8 mouse cellular contexts compared by ENCODE assay signal in the genomic region with DNA sequence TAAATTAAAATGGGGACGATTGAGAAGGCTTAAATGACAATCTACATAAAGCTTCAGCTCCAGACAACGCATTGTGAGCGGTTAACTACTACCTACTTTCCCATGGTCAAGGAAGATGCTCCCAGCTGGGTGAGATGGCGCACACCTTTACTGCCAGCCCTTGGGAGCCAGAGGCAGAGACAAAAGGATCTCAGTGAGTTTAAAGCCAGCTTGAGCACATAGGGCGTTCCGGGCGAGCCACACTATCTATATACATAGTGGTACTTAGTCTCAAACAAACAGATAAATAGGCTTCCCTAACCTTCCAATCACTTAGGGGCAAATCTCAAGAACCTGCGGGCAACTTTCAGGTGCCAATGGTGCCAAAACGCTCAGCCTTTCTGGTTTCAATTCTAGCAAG. TPM values are rescaled to one million over a fixed set of nuclear protein-coding genes. Genes with fewer than 3 reads are reported as not detected.
A peak's percentile ranks its signal among the peaks of the same experiment; 100 is the strongest.
DNase-seq lines count a peak whose midpoint lies in the region; ATAC-seq and TF ChIP-seq lines count a peak whose summit lies in the region.

No protein-coding gene starts in this region.

- peak overlapping the region; percentile 65 for H3K4me3 ChIP-seq in lung, postnatal 0 days (ENCODE audit: low read depth, low read length)
- H3K4me3 ChIP-seq in embryonic fibroblast, embryonic 13.5 days (ENCODE audit: insufficient read depth, low read length), result peak overlapping the region; percentile 71
- H3K4me3 ChIP-seq in limb, embryonic 15.5 days, result peak overlapping the region; percentile 63
- peak overlapping the region; percentile 76 for H3K4me3 ChIP-seq in stomach, embryonic 15.5 days (replicated peaks)

- DNase-seq in lung, postnatal 0 days (ENCODE audit: low spot score), result no peak
- no peak for DNase-seq in lung, postnatal 4 days
- no peak for DNase-seq in urinary bladder, postnatal 10 days (ENCODE audit: low spot score)
- no peak for DNase-seq in frontal cortex, postnatal 36 days (ENCODE audit: low spot score in 2 of 2)
- DNase-seq in left cerebral cortex, adult 9 months (ENCODE audit: low spot score in 2 of 2), result no peak

- peak overlapping the region; percentile 77 for H3K9ac ChIP-seq in lung, postnatal 0 days (replicated peaks; ENCODE audit: low read depth)
- H3K9ac ChIP-seq in limb, embryonic 15.5 days, result peak overlapping the region; percentile 65
- peak overlapping the region; percentile 42; the same call in 1 of the 2 replicates for H3K9ac ChIP-seq in stomach, embryonic 15.5 days

- TF ChIP-seq POLR2A in embryonic fibroblast, embryonic 13.5 days (IDR thresholded peaks at IDR 0.05; ENCODE audit: low read depth, low read length), result no peak

- TF ChIP-seq CTCF in lung, postnatal 0 days (IDR thresholded peaks at IDR 0.05), result no peak
- TF ChIP-seq CTCF in embryonic fibroblast, embryonic 13.5 days (IDR thresholded peaks at IDR 0.05; ENCODE audit: borderline replicate concordance, insufficient read depth, low read length), result no peak

- 0 out of 2 replicates have a peak, but pooled peaks have one; percentile 1 for ATAC-seq in lung, postnatal 0 days
- no peak for ATAC-seq in limb, embryonic 15.5 days (ENCODE audit: insufficient number of reproducible peaks, low FRiP score, low TSS enrichment, low read depth)
- no peak for ATAC-seq in stomach, embryonic 15.5 days (ENCODE audit: insufficient read depth, low FRiP score, low read depth)

- TF ChIP-seq EP300 in lung, postnatal 0 days (IDR thresholded peaks at IDR 0.05), result no peak

- H3K36me3 ChIP-seq in lung, postnatal 0 days (ENCODE audit: insufficient read depth, low read length), result no peaks in the 10 kb centered on the region
- H3K36me3 ChIP-seq in limb, embryonic 15.5 days, result peaks cover 8% of the 10 kb centered on the region
- no peaks in the 10 kb centered on the region for H3K36me3 ChIP-seq in stomach, embryonic 15.5 days

- WGBS in lung, postnatal 0 days, result 18% methylated on average over 9 of the region's 9 CpGs
- 16% methylated on average over 9 of the region's 9 CpGs for WGBS in limb, embryonic 15.5 days
- 12% methylated on average over 9 of the region's 9 CpGs for WGBS in stomach, embryonic 15.5 days

- H3K4me1 ChIP-seq in lung, postnatal 0 days (ENCODE audit: insufficient read depth, low read depth, low read length), result peaks cover 7% of the 10 kb centered on the region; the same call in 1 of the 2 replicates
- H3K4me1 ChIP-seq in embryonic fibroblast, embryonic 13.5 days (ENCODE audit: control insufficient read depth, insufficient read depth, low read length), result no peaks in the 10 kb centered on the region
- H3K4me1 ChIP-seq in limb, embryonic 15.5 days, result peaks cover 28% of the 10 kb centered on the region
- peaks cover 15% of the 10 kb centered on the region for H3K4me1 ChIP-seq in stomach, embryonic 15.5 days

- H3K9me3 ChIP-seq in lung, postnatal 0 days (ENCODE audit: low read length), result no peaks in the 10 kb centered on the region
- no peaks in the 10 kb centered on the region for H3K9me3 ChIP-seq in limb, embryonic 15.5 days
- no peaks in the 10 kb centered on the region for H3K9me3 ChIP-seq in stomach, embryonic 15.5 days

- no peaks in the 10 kb centered on the region for H3K27me3 ChIP-seq in lung, postnatal 0 days (replicated peaks; ENCODE audit: insufficient read depth, low read length)
- no peaks in the 10 kb centered on the region for H3K27me3 ChIP-seq in limb, embryonic 15.5 days
- H3K27me3 ChIP-seq in stomach, embryonic 15.5 days (replicated peaks), result no peaks in the 10 kb centered on the region

- peak overlapping the region; percentile 88 for H3K27ac ChIP-seq in lung, postnatal 0 days (ENCODE audit: low read length)
- H3K27ac ChIP-seq in embryonic fibroblast, embryonic 13.5 days (ENCODE audit: insufficient read depth, low read length), result peak overlapping the region; percentile 62; the same call in 1 of the 2 replicates
- H3K27ac ChIP-seq in limb, embryonic 15.5 days, result peak overlapping the region; percentile 87
- peak overlapping the region; percentile 86 for H3K27ac ChIP-seq in stomach, embryonic 15.5 days

- peak overlapping the region; percentile 88 for H3K4me2 ChIP-seq in lung, postnatal 0 days (replicated peaks; ENCODE audit: low read depth, low read length)
- H3K4me2 ChIP-seq in limb, embryonic 15.5 days, result peak overlapping the region; percentile 58
- peak overlapping the region; percentile 73 for H3K4me2 ChIP-seq in stomach, embryonic 15.5 days

RNA-seq across cellular contexts. Expression of a gene that starts 0.7 kb away (rescaled TPM):
- polyA plus RNA-seq in lung, postnatal 0 days (2015; fragmentation: Nextera tagmentation; extraction: Ambion mirVana), result 76.2 and 78.4 TPM in 2 replicates
- polyA plus RNA-seq in embryonic fibroblast, embryonic 13.5 days (2011; ENCODE audit: insufficient read length, low read depth, missing spikeins), result 30.5 and 33.1 TPM in 2 replicates
- polyA plus RNA-seq in limb, embryonic 15.5 days (2015; fragmentation: Nextera tagmentation; extraction: Ambion mirVana), result 75.8 and 83.1 TPM in 2 replicates
- 46.5 and 75.7 TPM in 2 replicates for polyA plus RNA-seq in stomach, embryonic 15.5 days (2015; fragmentation: Nextera tagmentation; extraction: Ambion mirVana)

RNA-seq across cellular contexts. Expression of a gene that starts 15.7 kb away (rescaled TPM):
- polyA plus RNA-seq in lung, postnatal 0 days (2015; fragmentation: Nextera tagmentation; extraction: Ambion mirVana), result 17.4 and 18.0 TPM in 2 replicates
- 72.1 and 79.5 TPM in 2 replicates for polyA plus RNA-seq in embryonic fibroblast, embryonic 13.5 days (2011; ENCODE audit: insufficient read length, low read depth, missing spikeins)
- polyA plus RNA-seq in limb, embryonic 15.5 days (2015; fragmentation: Nextera tagmentation; extraction: Ambion mirVana), result 41.5 and 45.1 TPM in 2 replicates
- 17.2 and 17.3 TPM in 2 replicates for polyA plus RNA-seq in stomach, embryonic 15.5 days (2015; fragmentation: Nextera tagmentation; extraction: Ambion mirVana)

RNA-seq across cellular contexts. Expression of a gene that starts 15.7 kb away (rescaled TPM):
- 37.8 and 38.9 TPM in 2 replicates for polyA plus RNA-seq in lung, postnatal 0 days (2015; fragmentation: Nextera tagmentation; extraction: Ambion mirVana)
- 39.7 and 47.6 TPM in 2 replicates for polyA plus RNA-seq in embryonic fibroblast, embryonic 13.5 days (2011; ENCODE audit: insufficient read length, low read depth, missing spikeins)
- 60.5 and 65.1 TPM in 2 replicates for polyA plus RNA-seq in limb, embryonic 15.5 days (2015; fragmentation: Nextera tagmentation; extraction: Ambion mirVana)
- polyA plus RNA-seq in stomach, embryonic 15.5 days (2015; fragmentation: Nextera tagmentation; extraction: Ambion mirVana), result 68.4 and 77.6 TPM in 2 replicates

RNA-seq across cellular contexts. Expression of a gene that starts 29.6 kb away (rescaled TPM):
- 20.7 and 26.5 TPM in 2 replicates for polyA plus RNA-seq in lung, postnatal 0 days (2015; fragmentation: Nextera tagmentation; extraction: Ambion mirVana)
- 52.2 and 64.0 TPM in 2 replicates for polyA plus RNA-seq in embryonic fibroblast, embryonic 13.5 days (2011; ENCODE audit: insufficient read length, low read depth, missing spikeins)
- polyA plus RNA-seq in limb, embryonic 15.5 days (2015; fragmentation: Nextera tagmentation; extraction: Ambion mirVana), result 31.7 and 34.9 TPM in 2 replicates
- polyA plus RNA-seq in stomach, embryonic 15.5 days (2015; fragmentation: Nextera tagmentation; extraction: Ambion mirVana), result 27.9 and 30.6 TPM in 2 replicates

RNA-seq across cellular contexts. Expression of a gene that starts 55.5 kb away (rescaled TPM):
- polyA plus RNA-seq in lung, postnatal 0 days (2015; fragmentation: Nextera tagmentation; extraction: Ambion mirVana), result 8.7 and 9.0 TPM in 2 replicates
- 17.7 and 23.3 TPM in 2 replicates for polyA plus RNA-seq in embryonic fibroblast, embryonic 13.5 days (2011; ENCODE audit: insufficient read length, low read depth, missing spikeins)
- 16.8 and 18.4 TPM in 2 replicates for polyA plus RNA-seq in limb, embryonic 15.5 days (2015; fragmentation: Nextera tagmentation; extraction: Ambion mirVana)
- 16.3 and 20.8 TPM in 2 replicates for polyA plus RNA-seq in stomach, embryonic 15.5 days (2015; fragmentation: Nextera tagmentation; extraction: Ambion mirVana)
